Mouse (Mus musculus): ENCODE data around the gene Tex10. TPM values are rescaled to one million over a fixed set of nuclear protein-coding genes. Genes with fewer than 3 reads are reported as not detected.

The Tex10 gene
- 19.7 TPM in 2 replicates for polyA plus RNA-seq (2012; rRNA removed)

GRCm38 (mm10) chr4:48472792-48473650, at the start of gene Tex10:
Tex10 (minus strand) TSS chr4:48473459.
- TF ChIP-seq POLR2A (IDR thresholded peaks at IDR 0.05; ENCODE audit: extremely low read depth, insufficient read depth, low read length): peak; percentile 74; the same call in 1 of the 2 replicates
- TF ChIP-seq CTCF (IDR thresholded peaks at IDR 0.05; ENCODE audit: extremely low read depth, insufficient read depth, low read length): no peak
- no peak within 1 kb of the TSS for H3K27ac ChIP-seq (ENCODE audit: insufficient read depth, low read length)
- peak within 1 kb of the TSS; percentile 33 for H3K4me3 ChIP-seq (ENCODE audit: insufficient read depth, low read length)
- H3K4me1 ChIP-seq (ENCODE audit: control insufficient read depth, insufficient read depth, low read length): peaks cover 3% of the 10 kb centered on the region; the same call in 1 of the 2 replicates

- Histone ChIP-seq H3K4me3 (ENCODE audit: insufficient read depth, low read length) (no peak overlapping the region), H3K4me1 (ENCODE audit: control insufficient read depth, insufficient read depth, low read length) (no peaks in the 10 kb centered on the region), H3K27ac (ENCODE audit: insufficient read depth, low read length) (no peak overlapping the region)
- TF ChIP-seq POLR2A (IDR thresholded peaks at IDR 0.05; ENCODE audit: extremely low read depth, insufficient read depth, low read length): no peak
- TF ChIP-seq CTCF (IDR thresholded peaks at IDR 0.05; ENCODE audit: extremely low read depth, insufficient read depth, low read length): no peak
These were observed 37.6 kb upstream of the Tex10 start for GRCm38 (mm10) chr4:48510861-48511260.

GRCm38 (mm10) chr4:48492510-48492909, 19.3 kb upstream of the Tex10 start:
- TF ChIP-seq CTCF (IDR thresholded peaks at IDR 0.05; ENCODE audit: extremely low read depth, insufficient read depth, low read length): no peak
- TF ChIP-seq POLR2A (IDR thresholded peaks at IDR 0.05; ENCODE audit: extremely low read depth, insufficient read depth, low read length): no peak
- H3K4me1 ChIP-seq (ENCODE audit: control insufficient read depth, insufficient read depth, low read length): no peaks in the 10 kb centered on the region
- no peak overlapping the region for H3K4me3 ChIP-seq (ENCODE audit: insufficient read depth, low read length)
- no peak overlapping the region for H3K27ac ChIP-seq (ENCODE audit: insufficient read depth, low read length)

GRCm38 (mm10) chr4:48491290-48491743, 18.1 kb upstream of the Tex10 start:
- Histone ChIP-seq H3K4me3 (ENCODE audit: insufficient read depth, low read length) (peak overlapping the region; percentile 29; the same call in 1 of the 2 replicates), H3K27ac (ENCODE audit: insufficient read depth, low read length) (no peak overlapping the region)

GRCm38 (mm10) chr4:48488916-48489315, 15.7 kb upstream of the Tex10 start:
- Histone ChIP-seq H3K27ac (ENCODE audit: insufficient read depth, low read length) (no peak overlapping the region), H3K4me3 (ENCODE audit: insufficient read depth, low read length) (no peak overlapping the region), H3K4me1 (ENCODE audit: control insufficient read depth, insufficient read depth, low read length) (no peaks in the 10 kb centered on the region)
- TF ChIP-seq CTCF (IDR thresholded peaks at IDR 0.05; ENCODE audit: extremely low read depth, insufficient read depth, low read length) (no peak), POLR2A (IDR thresholded peaks at IDR 0.05; ENCODE audit: extremely low read depth, insufficient read depth, low read length) (no peak)

More at GRCm38 (mm10) chr4:48491290-48491743, 18.1 kb upstream of the Tex10 start:
- H3K4me1 ChIP-seq (ENCODE audit: control insufficient read depth, insufficient read depth, low read length): no peaks in the 10 kb centered on the region
- TF ChIP-seq CTCF (IDR thresholded peaks at IDR 0.05; ENCODE audit: extremely low read depth, insufficient read depth, low read length): no peak
- no peak for TF ChIP-seq POLR2A (IDR thresholded peaks at IDR 0.05; ENCODE audit: extremely low read depth, insufficient read depth, low read length)

- Histone ChIP-seq H3K4me1 (ENCODE audit: control insufficient read depth, insufficient read depth, low read length) (no peaks in the 10 kb centered on the region), H3K27ac (ENCODE audit: insufficient read depth, low read length) (no peak overlapping the region), H3K4me3 (ENCODE audit: insufficient read depth, low read length) (no peak overlapping the region)
- TF ChIP-seq CTCF (IDR thresholded peaks at IDR 0.05; ENCODE audit: extremely low read depth, insufficient read depth, low read length): peak; percentile 36; the same call in 1 of the 2 replicates
- no peak for TF ChIP-seq POLR2A (IDR thresholded peaks at IDR 0.05; ENCODE audit: extremely low read depth, insufficient read depth, low read length)
These were observed 8.0 kb upstream of the Tex10 start for GRCm38 (mm10) chr4:48481287-48481686.

GRCm38 (mm10) chr4:48473651-48474011, 372 bp upstream of the Tex10 start:
- Histone ChIP-seq H3K4me1 (ENCODE audit: control insufficient read depth, insufficient read depth, low read length) (peaks cover 3% of the 10 kb centered on the region; the same call in 1 of the 2 replicates), H3K27ac (ENCODE audit: insufficient read depth, low read length) (no peak overlapping the region), H3K4me3 (ENCODE audit: insufficient read depth, low read length) (peak overlapping the region; percentile 33)
- TF ChIP-seq CTCF (IDR thresholded peaks at IDR 0.05; ENCODE audit: extremely low read depth, insufficient read depth, low read length) (no peak), POLR2A (IDR thresholded peaks at IDR 0.05; ENCODE audit: extremely low read depth, insufficient read depth, low read length) (no peak)

- TF ChIP-seq POLR2A (IDR thresholded peaks at IDR 0.05; ENCODE audit: extremely low read depth, insufficient read depth, low read length) (no peak), CTCF (IDR thresholded peaks at IDR 0.05; ENCODE audit: extremely low read depth, insufficient read depth, low read length) (no peak)
- no peak overlapping the region for H3K27ac ChIP-seq (ENCODE audit: insufficient read depth, low read length)
These were observed 1.0 kb downstream of the Tex10 start for GRCm38 (mm10) chr4:48472052-48472791.

GRCm38 (mm10) chr4:48470977-48471376, 2.3 kb downstream of the Tex10 start:
- H3K4me3 ChIP-seq (ENCODE audit: insufficient read depth, low read length): no peak overlapping the region
- peaks cover 3% of the 10 kb centered on the region; the same call in 1 of the 2 replicates for H3K4me1 ChIP-seq (ENCODE audit: control insufficient read depth, insufficient read depth, low read length)
- TF ChIP-seq CTCF (IDR thresholded peaks at IDR 0.05; ENCODE audit: extremely low read depth, insufficient read depth, low read length): no peak
- no peak for TF ChIP-seq POLR2A (IDR thresholded peaks at IDR 0.05; ENCODE audit: extremely low read depth, insufficient read depth, low read length)
- H3K27ac ChIP-seq (ENCODE audit: insufficient read depth, low read length): no peak overlapping the region

More at GRCm38 (mm10) chr4:48472052-48472791, 1.0 kb downstream of the Tex10 start:
- peak overlapping the region; percentile 33 for H3K4me3 ChIP-seq (ENCODE audit: insufficient read depth, low read length)
- H3K4me1 ChIP-seq (ENCODE audit: control insufficient read depth, insufficient read depth, low read length): peaks cover 3% of the 10 kb centered on the region; the same call in 1 of the 2 replicates
